Mouse (Mus musculus) kidney, postnatal 0 days (tissue): ENCODE measurements around the gene Mylpf. TPM values are rescaled to one million over a fixed set of nuclear protein-coding genes. Genes with fewer than 3 reads are reported as not detected.
A peak's percentile ranks its signal among the peaks of the same experiment; 100 is the strongest.

Source experiments
- ATAC-seq: fragments of 200-750 bp; cut with Nextera tagmentation; replicated peaks from 2 replicates; pipeline ENCODE4 v1.8.0; 2017; ENCODE audit warnings: low read depth, moderate number of reproducible peaks, moderate TSS enrichment, moderate library complexity; ENCODE audit not compliant: low FRiP score
- DNase-seq: peaks from one replicate; pipeline ENCODE4 v3.0.0-alpha.2; 2016; ENCODE audit warnings: low spot score
- H3K27ac ChIP-seq: fragments of 300-500 bp; sonication (generic); 2 replicates; pipeline ENCODE4 v1.5.1; 2014; ENCODE audit warnings: mild to moderate bottlenecking
- H3K27me3 ChIP-seq: fragments of 300-500 bp; sonication (generic); 2 replicates; pipeline ENCODE4 v1.6.1; 2014; ENCODE audit warnings: low read length, mixed read lengths; ENCODE audit not compliant: insufficient read depth
- H3K36me3 ChIP-seq: fragments of 300-500 bp; sonication (generic); 2 replicates; pipeline ENCODE4 v1.6.1; 2014; ENCODE audit warnings: low read length, mixed read lengths; ENCODE audit not compliant: insufficient read depth
- H3K4me1 ChIP-seq: fragments of 300-500 bp; sonication (generic); replicated peaks from 2 replicates; pipeline ENCODE4 v1.6.1; 2014; ENCODE audit warnings: antibody characterized with exemption, low read length, mixed read lengths; ENCODE audit not compliant: insufficient read depth
- H3K4me2 ChIP-seq: fragments of 300-500 bp; sonication (generic); 2 replicates; pipeline ENCODE4 v1.6.1; 2014; ENCODE audit warnings: mild to moderate bottlenecking, low read length, moderate library complexity, mixed read lengths
- H3K4me3 ChIP-seq: fragments of 300-500 bp; sonication (generic); replicated peaks from 2 replicates; pipeline ENCODE4 v1.5.1; 2014; ENCODE audit warnings: low read depth, low read length
- H3K9ac ChIP-seq: fragments of 300-500 bp; sonication (generic); 2 replicates; pipeline ENCODE4 v1.6.1; 2014; ENCODE audit warnings: low read depth, low read length
- H3K9me3 ChIP-seq: fragments of 300-500 bp; sonication (generic); replicated peaks from 2 replicates; pipeline ENCODE4 v1.6.1; 2016; ENCODE audit warnings: low read length, inconsistent platforms, mixed read lengths
- CTCF ChIP-seq: IDR thresholded peaks from 2 replicates; pipeline ENCODE4 v1.5.1; 2016; ENCODE audit warnings: antibody characterized with exemption, low read depth, mild to moderate bottlenecking, moderate library complexity
- WGBS: fragments of 180-500 bp; shearing (Covaris S2); extraction: QIAGEN DNeasy Blood & Tissue Kit; methylation state at CpG from one replicate; pipeline ENCODE4 v1.1.7; 2014; 5-methylcytosine and 5-hydroxymethylcytosine counted together
- polyA plus RNA-seq: library from polyadenylated mRNA; unstranded; fragments of >200 nt; fragmentation: Nextera tagmentation; extraction: Ambion mirVana; gene quantifications from 2 replicates; pipeline ENCODE4 v1.2.1, GENCODE M21; 2015

Gene Mylpf
- polyA plus RNA-seq, 1 experiment from 2014 or later: 4.7 TPM

DNA sequence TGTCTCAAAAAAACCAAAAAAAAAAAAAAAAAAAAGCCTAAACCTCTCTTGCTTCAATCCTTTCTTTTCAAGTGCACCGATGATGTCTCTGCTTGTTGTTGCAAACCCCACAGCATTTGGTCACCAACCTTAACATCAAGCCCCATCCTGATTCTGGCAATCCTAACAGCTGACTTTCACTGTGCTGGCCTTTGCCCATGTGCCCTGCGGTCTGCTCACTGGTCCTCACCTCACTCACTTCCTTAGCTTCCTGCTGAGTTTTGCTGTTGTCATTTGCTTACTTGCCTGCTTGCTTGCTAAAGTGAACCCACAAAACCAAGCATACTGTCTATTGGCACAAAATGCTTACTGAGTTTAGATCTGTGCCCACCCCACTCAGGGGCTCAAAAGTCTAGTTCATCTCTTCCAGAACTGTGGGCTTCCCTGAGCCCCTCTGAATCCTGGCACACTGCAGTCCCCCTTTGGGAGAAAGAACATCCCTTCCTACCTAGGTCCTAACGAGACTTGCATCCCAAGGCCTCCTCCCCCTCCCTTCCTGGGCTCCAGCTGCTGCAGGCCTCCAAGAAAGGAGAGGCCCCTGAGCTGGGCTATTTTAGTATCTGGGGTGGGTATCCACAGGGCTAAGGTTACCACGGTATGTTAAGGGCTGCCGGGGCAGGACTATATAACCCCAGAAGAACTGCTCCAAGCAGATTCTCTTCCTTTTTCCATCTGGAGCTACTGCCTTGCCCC lies 2.5 kb downstream of the Mylpf start:
- no peak overlapping the region for H3K4me2 ChIP-seq
- no peak overlapping the region for H3K9ac ChIP-seq
- no peak for TF ChIP-seq CTCF
- H3K4me1 ChIP-seq: peaks cover 10% of the 10 kb centered on the region; the same call in 1 of the 2 replicates
- no peaks in the 10 kb centered on the region for H3K27me3 ChIP-seq
- H3K36me3 ChIP-seq: no peaks in the 10 kb centered on the region
- H3K27ac ChIP-seq: no peak overlapping the region
- no peak for ATAC-seq
- 51% methylated on average over 5 of the region's 5 CpGs for WGBS
- no peaks in the 10 kb centered on the region for H3K9me3 ChIP-seq
- DNase-seq: no peak
- no peak overlapping the region for H3K4me3 ChIP-seq

DNA sequence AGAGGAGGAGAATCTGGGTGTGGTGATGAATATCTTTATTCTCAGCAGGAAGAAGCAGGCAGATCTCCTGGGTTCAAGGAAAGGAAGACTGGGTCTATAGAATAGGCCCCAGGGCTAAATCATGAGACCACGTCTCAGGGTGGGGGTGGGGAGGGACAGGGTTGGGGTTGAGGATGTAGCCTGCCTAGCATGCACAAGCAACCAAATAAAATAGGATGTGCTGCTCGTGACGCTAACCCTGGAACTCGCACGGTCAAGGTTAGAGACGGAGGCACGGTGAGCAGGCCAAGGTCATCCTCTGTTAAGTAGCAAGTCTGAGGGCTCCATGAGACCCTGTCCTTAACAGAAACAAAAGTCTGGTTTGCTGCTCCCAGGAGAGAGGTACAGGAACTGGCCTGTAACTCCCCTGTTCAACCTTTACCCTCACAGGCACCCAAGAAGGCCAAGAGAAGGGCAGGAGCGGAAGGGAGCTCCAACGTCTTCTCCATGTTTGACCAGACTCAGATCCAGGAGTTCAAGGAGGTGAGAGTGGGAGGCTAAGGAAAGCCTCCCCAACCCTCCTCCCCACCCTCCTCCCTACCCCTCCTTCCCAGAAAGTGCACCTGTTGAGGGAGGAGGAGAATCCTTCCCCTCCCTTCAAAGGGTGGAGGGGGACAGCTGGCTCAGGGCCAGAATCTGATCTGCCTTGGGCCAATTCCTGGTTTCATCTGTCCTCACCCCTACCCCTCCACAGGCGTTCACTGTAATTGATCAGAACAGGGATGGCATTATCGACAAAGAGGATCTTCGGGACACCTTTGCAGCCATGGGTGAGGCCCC lies 4.0 kb downstream of the Mylpf start:
- no peaks in the 10 kb centered on the region for H3K9me3 ChIP-seq
- DNase-seq (no peak), ATAC-seq (no peak)
- H3K4me2 ChIP-seq: no peak overlapping the region
- H3K4me1 ChIP-seq: no peaks in the 10 kb centered on the region
- WGBS: 84% methylated on average over 12 of the region's 12 CpGs
- H3K4me3 ChIP-seq: no peak overlapping the region
- H3K27me3 ChIP-seq: no peaks in the 10 kb centered on the region
- H3K9ac ChIP-seq: no peak overlapping the region
- no peak overlapping the region for H3K27ac ChIP-seq
- no peak for TF ChIP-seq CTCF
- no peaks in the 10 kb centered on the region for H3K36me3 ChIP-seq

- Histone ChIP-seq H3K27ac (no peak overlapping the region), H3K9me3 (no peaks in the 10 kb centered on the region), H3K27me3 (no peaks in the 10 kb centered on the region), H3K9ac (no peak overlapping the region), H3K4me1 (no peaks in the 10 kb centered on the region), H3K4me2 (no peak overlapping the region), H3K4me3 (no peak overlapping the region), H3K36me3 (no peaks in the 10 kb centered on the region)
- TF ChIP-seq CTCF: peak; percentile 78
- no peak for ATAC-seq
- peak; percentile 62 for DNase-seq
- 41% methylated on average over 7 of the region's 7 CpGs for WGBS
These were observed 4.8 kb downstream of the Mylpf start for GRCm38 (mm10) chr7:127213485-127213884.

DNA sequence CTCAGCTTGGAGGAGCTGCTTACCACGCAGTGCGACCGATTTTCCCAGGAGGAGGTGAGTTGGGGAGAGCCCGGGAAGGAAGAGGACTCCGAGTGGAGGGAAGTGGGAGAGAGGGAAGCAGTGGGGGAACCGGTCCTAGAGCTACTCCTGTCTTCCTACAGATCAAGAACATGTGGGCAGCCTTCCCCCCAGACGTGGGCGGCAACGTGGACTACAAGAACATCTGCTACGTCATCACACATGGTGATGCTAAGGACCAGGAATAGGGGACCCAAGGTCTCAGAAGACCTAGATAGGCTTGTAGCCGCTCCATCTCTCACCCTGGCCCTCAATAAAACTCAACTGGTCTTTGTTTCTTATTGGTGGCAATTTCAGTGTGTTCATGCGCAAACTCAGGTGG lies 5.2 kb downstream of the Mylpf start:
- DNase-seq: no peak
- WGBS: 55% methylated on average over 12 of the region's 12 CpGs
- Histone ChIP-seq H3K4me2 (no peak overlapping the region), H3K9me3 (no peaks in the 10 kb centered on the region), H3K36me3 (no peaks in the 10 kb centered on the region), H3K27me3 (no peaks in the 10 kb centered on the region), H3K4me3 (no peak overlapping the region), H3K9ac (no peak overlapping the region), H3K4me1 (no peaks in the 10 kb centered on the region), H3K27ac (no peak overlapping the region)
- TF ChIP-seq CTCF: no peak
- no peak for ATAC-seq

DNA sequence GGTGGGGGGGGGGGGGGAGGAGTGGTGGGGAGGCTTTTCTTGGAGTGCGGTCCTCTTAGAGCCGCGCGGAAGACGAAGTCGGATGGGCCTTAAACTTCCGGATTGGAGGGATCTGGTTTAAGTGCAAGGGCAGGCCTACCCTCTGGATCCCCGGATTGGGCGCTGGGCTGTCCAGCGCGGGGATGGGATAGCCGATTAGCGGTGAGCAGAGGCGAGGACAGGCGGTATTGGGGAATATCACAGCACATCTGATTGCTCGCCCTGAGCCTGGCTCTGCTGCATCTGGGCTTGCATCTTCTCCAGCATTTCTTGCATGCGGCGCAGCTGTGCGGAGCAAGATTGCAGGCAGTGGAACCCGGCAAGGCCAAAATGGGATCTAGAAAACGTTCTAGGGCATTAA lies 5.8 kb downstream of the Mylpf start:
- Histone ChIP-seq H3K36me3 (no peaks in the 10 kb centered on the region), H3K27ac (peak overlapping the region; percentile 64; the same call in 1 of the 2 replicates), H3K4me3 (peak overlapping the region; percentile 30), H3K9ac (peak overlapping the region; percentile 53), H3K9me3 (no peaks in the 10 kb centered on the region), H3K4me1 (no peaks in the 10 kb centered on the region), H3K4me2 (peak overlapping the region; percentile 76), H3K27me3 (no peaks in the 10 kb centered on the region)
- 35% methylated on average over 21 of the region's 21 CpGs for WGBS
- no peak for TF ChIP-seq CTCF
- DNase-seq: peak; percentile 45
- ATAC-seq: no peak

GRCm38 (mm10) chr7:127214981-127215871 lies 6.5 kb downstream of the Mylpf start:
- H3K4me1 ChIP-seq: no peaks in the 10 kb centered on the region
- H3K4me2 ChIP-seq: peak overlapping the region; percentile 76
- H3K36me3 ChIP-seq: no peaks in the 10 kb centered on the region
- DNase-seq (peak; percentile 88), ATAC-seq (0 out of 2 replicates have a peak, but pooled peaks have one; percentile 26)
- H3K9ac ChIP-seq: peak overlapping the region; percentile 53
- peak; percentile 92 for TF ChIP-seq CTCF
- no peaks in the 10 kb centered on the region for H3K9me3 ChIP-seq
- peak overlapping the region; percentile 30 for H3K4me3 ChIP-seq
- WGBS: 24% methylated on average over 33 of the region's 33 CpGs
- no peaks in the 10 kb centered on the region for H3K27me3 ChIP-seq
- H3K27ac ChIP-seq: peak overlapping the region; percentile 64
